Mouse (Mus musculus) megakaryocyte, embryonic 14.5 days (primary cell): ENCODE measurements around the gene Mapkapk3.

Source experiments
- FLI1 ChIP-seq: IDR thresholded peaks from 2 replicates; pipeline ENCODE4 v1.6.1; 2012; ENCODE audit warnings: low read length, inconsistent platforms, mixed read lengths
- GATA1 ChIP-seq: IDR thresholded peaks from 3 replicates; pipeline ENCODE4 v1.6.1; 2012; ENCODE audit warnings: mixed read lengths, low read length, inconsistent platforms, borderline replicate concordance

- TF ChIP-seq GATA1 (no peak), FLI1 (no peak)
These were observed 27.3 kb downstream of the Mapkapk3 start for GRCm38 (mm10) chr9:107262375-107262774.
